30 mouse cellular contexts compared by ENCODE assay signal in genomic region chr6:83905276-83905675, GRCm38 (mm10).
"Had no signal": no experiment of that assay in that cellular context is flagged by ENCODE, and none has a peak within 500 bp of the region (broad histone marks: within the 10 kb centered on the region; RNA-seq: fewer than 3 reads in every experiment).

No protein-coding gene starts in this region.

- H3K36me3 ChIP-seq: heart, embryonic 10.5 days; heart, embryonic 12.5 days; heart, embryonic 13.5 days; heart, embryonic 15.5 days; hindbrain, embryonic 10.5 days; hindbrain, embryonic 12.5 days; hindbrain, embryonic 13.5 days; hindbrain, embryonic 15.5 days; intestine, embryonic 15.5 days; kidney, embryonic 15.5 days had no signal

- H3K27me3 ChIP-seq: heart, embryonic 12.5 days; heart, embryonic 13.5 days; heart, embryonic 15.5 days; hindbrain, embryonic 12.5 days; hindbrain, embryonic 13.5 days; hindbrain, embryonic 15.5 days; kidney, embryonic 15.5 days had no signal

- DNase-seq: heart, adult 2 months; heart, postnatal 10 days; heart, postnatal 14 days; heart, postnatal 36 days; heart, postnatal 4 days; kidney, adult 11 months; kidney, postnatal 10 days; kidney, postnatal 14 days; layer of hippocampus, adult 9-11 months; layer of hippocampus, postnatal 36 days had no signal

- H3K9ac ChIP-seq: heart, embryonic 12.5 days; heart, embryonic 13.5 days; heart, embryonic 15.5 days; hindbrain, embryonic 12.5 days; hindbrain, embryonic 13.5 days; hindbrain, embryonic 14.5 days; hindbrain, embryonic 15.5 days; intestine, embryonic 15.5 days; kidney, embryonic 15.5 days had no signal

- H3K27ac ChIP-seq: heart, adult 2 months; heart, embryonic 10.5 days; heart, embryonic 13.5 days; heart, embryonic 15.5 days; hindbrain, embryonic 10.5 days; hindbrain, embryonic 12.5 days; hindbrain, embryonic 13.5 days; hindbrain, embryonic 14.5 days; hindbrain, embryonic 15.5 days; hindbrain, postnatal 0 days; intestine, embryonic 15.5 days; kidney, embryonic 15.5 days; kidney, postnatal 0 days; layer of hippocampus, adult 2 months; left cerebral cortex, adult 2 months had no signal

- ATAC-seq: hindbrain, embryonic 16.5 days; hindbrain, postnatal 0 days; inflammation-experienced regulatory T-cells, adult 6 months; intestine, embryonic 15.5 days; intestine, embryonic 16.5 days; intestine, postnatal 0 days had no signal

- H3K4me2 ChIP-seq: heart, embryonic 11.5 days; heart, embryonic 12.5 days; heart, embryonic 13.5 days; heart, embryonic 15.5 days; hindbrain, embryonic 12.5 days; hindbrain, embryonic 13.5 days; hindbrain, embryonic 14.5 days; hindbrain, embryonic 15.5 days; intestine, embryonic 15.5 days; kidney, embryonic 15.5 days had no signal

- H3K9me3 ChIP-seq: heart, embryonic 10.5 days; heart, embryonic 12.5 days; heart, embryonic 13.5 days; heart, embryonic 15.5 days; hindbrain, embryonic 10.5 days; hindbrain, embryonic 12.5 days; hindbrain, embryonic 13.5 days; hindbrain, embryonic 15.5 days; intestine, embryonic 15.5 days; kidney, embryonic 15.5 days had no signal

- H3K4me1 ChIP-seq: heart, embryonic 10.5 days; heart, embryonic 12.5 days; heart, embryonic 13.5 days; heart, embryonic 15.5 days; hindbrain, embryonic 10.5 days; hindbrain, embryonic 12.5 days; hindbrain, embryonic 13.5 days; hindbrain, embryonic 15.5 days; intestine, embryonic 15.5 days; kidney, embryonic 15.5 days had no signal

- H3K4me3 ChIP-seq: heart, adult 2 months; heart, embryonic 10.5 days; heart, embryonic 12.5 days; heart, embryonic 13.5 days; heart, embryonic 15.5 days; hindbrain, embryonic 10.5 days; hindbrain, embryonic 12.5 days; hindbrain, embryonic 13.5 days; hindbrain, embryonic 15.5 days; intestine, embryonic 15.5 days; kidney, embryonic 15.5 days; layer of hippocampus, adult 2 months; left cerebral cortex, adult 2 months had no signal
